Mouse (Mus musculus) CH12.LX (cell line): Measurements from ENCODE around the gene Msi2. TPM values are rescaled to one million over a fixed set of nuclear protein-coding genes. Genes with fewer than 3 reads are reported as not detected.

ENCODE experiments used
- DNase-seq: peaks from one replicate; pipeline ENCODE4 v3.0.0-alpha.2; 2013; ENCODE audit errors: extremely low read depth
- H3K27ac ChIP-seq: 2 replicates; pipeline ENCODE4 v1.5.1; 2012; ENCODE audit warnings: low read depth, mild to moderate bottlenecking, control low read depth, moderate library complexity; ENCODE audit not compliant: insufficient read depth
- H3K27me3 ChIP-seq: replicated peaks from 2 replicates; pipeline ENCODE3; 2012; ENCODE audit warnings: inconsistent platforms
- H3K36me3 ChIP-seq, 2 experiments: replicated peaks in 1 of 2; 2 replicates each; pipeline versions ENCODE3 to v1.6.1; 2012; ENCODE audit warnings: inconsistent platforms in 1 of 2, low read length in 1 of 2, mild to moderate bottlenecking in 1 of 2, mixed read lengths in 1 of 2, moderate library complexity in 1 of 2; ENCODE audit not compliant: control insufficient read depth in 1 of 2, insufficient read depth in 1 of 2
- H3K4me1 ChIP-seq, 2 experiments: 2 replicates each; pipeline ENCODE4 v1.6.1; 2012; ENCODE audit warnings: inconsistent platforms in 1 of 2, moderate library complexity in 1 of 2; ENCODE audit not compliant: insufficient read depth in 2 of 2, control insufficient read depth in 1 of 2
- H3K4me2 ChIP-seq: 2 replicates; pipeline ENCODE4 v1.6.1; 2012; ENCODE audit warnings: low read depth, mild to moderate bottlenecking, control low read depth; ENCODE audit not compliant: poor library complexity, insufficient read depth, severe bottlenecking
- H3K4me3 ChIP-seq, 3 experiments: fragments of 150-350 bp in 1 of 3; sonication (generic) in 1 of 3; replicated peaks in 1 of 3; 2 replicates each; pipeline versions ENCODE3 to v1.5.1; 2011 to 2012; ENCODE audit warnings: low read depth in 2 of 3, low read length in 2 of 3, mild to moderate bottlenecking in 2 of 3, moderate library complexity in 2 of 3, control low read depth in 1 of 3, improper control_type of control experiment in 1 of 3, inconsistent platforms in 1 of 3, mixed read lengths in 1 of 3; ENCODE audit not compliant: poor library complexity in 1 of 3
- H3K79me2 ChIP-seq: replicated peaks from 2 replicates; pipeline ENCODE4 v1.6.1; 2012; ENCODE audit warnings: mild to moderate bottlenecking, moderate library complexity; ENCODE audit not compliant: control insufficient read depth, poor library complexity, insufficient read depth, severe bottlenecking; ENCODE audit errors: extremely low read depth
- H3K9ac ChIP-seq: 2 replicates; pipeline ENCODE4 v1.6.1; 2012; ENCODE audit warnings: low read depth, mild to moderate bottlenecking, control low read depth, moderate library complexity; ENCODE audit not compliant: insufficient read depth
- H3K9me3 ChIP-seq: replicated peaks from 2 replicates; pipeline ENCODE3; 2012; ENCODE audit warnings: low read length, inconsistent platforms, mixed read lengths
- CHD2 ChIP-seq: IDR thresholded peaks from 2 replicates; pipeline ENCODE4 v1.6.1; 2011; ENCODE audit warnings: low read length, improper control_type of control experiment
- E2F4 ChIP-seq: IDR thresholded peaks from 2 replicates; pipeline ENCODE4 v1.6.1; 2011; ENCODE audit warnings: low read depth, low read length, improper control_type of control experiment; ENCODE audit not compliant: insufficient replicate concordance
- ELF1 ChIP-seq: IDR thresholded peaks from 2 replicates; pipeline ENCODE4 v1.6.1; 2014; ENCODE audit warnings: low read depth, mild to moderate bottlenecking, inconsistent platforms, low read length, improper control_type of control experiment
- ETS1 ChIP-seq: conservative IDR thresholded peaks from 2 replicates; pipeline ENCODE4 v1.6.1; 2012; ENCODE audit warnings: low read depth, mild to moderate bottlenecking, inconsistent platforms, low read length, improper control_type of control experiment, moderate library complexity
- GABPA ChIP-seq: IDR thresholded peaks from 2 replicates; pipeline ENCODE4 v1.6.1; 2012; ENCODE audit warnings: low read depth, low read length, improper control_type of control experiment, inconsistent platforms; ENCODE audit not compliant: insufficient replicate concordance
- HCFC1 ChIP-seq: IDR thresholded peaks from 2 replicates; pipeline ENCODE4 v1.6.1; 2012; ENCODE audit warnings: low read depth, mild to moderate bottlenecking, inconsistent platforms, low read length, improper control_type of control experiment
- JUND ChIP-seq: conservative IDR thresholded peaks from 2 replicates; pipeline ENCODE4 v1.6.1; 2011; ENCODE audit warnings: low read depth, low read length, improper control_type of control experiment
- MAX ChIP-seq: IDR thresholded peaks from 2 replicates; pipeline ENCODE4 v1.6.1; 2011; ENCODE audit warnings: low read length, improper control_type of control experiment
- MEF2A ChIP-seq: IDR thresholded peaks from 2 replicates; pipeline ENCODE4 v1.6.1; 2014; ENCODE audit warnings: low read depth, mild to moderate bottlenecking, inconsistent platforms, low read length, improper control_type of control experiment, borderline replicate concordance
- MXI1 ChIP-seq: IDR thresholded peaks from 2 replicates; pipeline ENCODE4 v1.6.1; 2011; ENCODE audit warnings: mild to moderate bottlenecking, low read depth, low read length, improper control_type of control experiment
- MYC ChIP-seq: IDR thresholded peaks from 2 replicates; pipeline ENCODE4 v1.6.1; 2011; ENCODE audit warnings: low read depth, mild to moderate bottlenecking, improper control_type of control experiment, low read length
- NELFE ChIP-seq: IDR thresholded peaks from 2 replicates; pipeline ENCODE4 v1.6.1; 2011; ENCODE audit warnings: low read depth, low read length, improper control_type of control experiment
- NRF1 ChIP-seq: IDR thresholded peaks from 2 replicates; pipeline ENCODE4 v1.6.1; 2014; ENCODE audit warnings: low read depth, mild to moderate bottlenecking, inconsistent platforms, low read length, improper control_type of control experiment, moderate library complexity
- PAX5 ChIP-seq: IDR thresholded peaks from 2 replicates; pipeline ENCODE4 v1.6.1; 2012; ENCODE audit warnings: low read length, inconsistent platforms, mixed read lengths
- POLR2A ChIP-seq: IDR thresholded peaks from 2 replicates; pipeline ENCODE4 v1.6.1; 2011; ENCODE audit warnings: low read depth, mild to moderate bottlenecking, improper control_type of control experiment, low read length
- SMC3 ChIP-seq: IDR thresholded peaks from 2 replicates; pipeline ENCODE4 v1.6.1; 2011; ENCODE audit warnings: low read depth, low read length, improper control_type of control experiment
- TBP ChIP-seq: conservative IDR thresholded peaks from 2 replicates; pipeline ENCODE4 v1.6.1; 2011; ENCODE audit warnings: low read depth, low read length, improper control_type of control experiment
- TCF12 ChIP-seq: IDR thresholded peaks from 2 replicates; pipeline ENCODE4 v1.6.1; 2014; ENCODE audit warnings: low read depth, mild to moderate bottlenecking, inconsistent platforms, low read length, improper control_type of control experiment
- USF1 ChIP-seq: IDR thresholded peaks from 2 replicates; pipeline ENCODE4 v1.6.1; 2014; ENCODE audit warnings: low read depth, mild to moderate bottlenecking, inconsistent platforms, low read length, improper control_type of control experiment
- USF2 ChIP-seq: conservative IDR thresholded peaks from 2 replicates; pipeline ENCODE4 v1.6.1; 2011; ENCODE audit warnings: low read depth, low read length, improper control_type of control experiment
- ZMIZ1 ChIP-seq: IDR thresholded peaks from 2 replicates; pipeline ENCODE4 v1.6.1; 2012; ENCODE audit warnings: low read depth, mild to moderate bottlenecking, inconsistent platforms, low read length, improper control_type of control experiment
- ZNF384 ChIP-seq: IDR thresholded peaks from 2 replicates; pipeline ENCODE4 v1.6.1; 2012; ENCODE audit warnings: low read depth, low read length, improper control_type of control experiment, inconsistent platforms
- dilution Hi-C: fragments of 300-500 bp; cut with MboI; formaldehyde crosslinking; loops from 2 replicates; pipeline ENCODE4 v1.14.3; 2020; ENCODE audit warnings: low sequenced_read_pairs; ENCODE audit not compliant: extremely low pct_unique_long_range_greater_than_20kb, extremely low pct_ligation_motif_present
- in situ Hi-C: fragments of 300-500 bp; cut with MboI; formaldehyde crosslinking; loops from 3 replicates; pipeline ENCODE4 v1.14.3; 2019; ENCODE audit warnings: low sequenced_read_pairs, low pct_ligation_motif_present, low pct_unique_long_range_greater_than_20kb, mixed read lengths
- polyA plus RNA-seq: library from polyadenylated mRNA; unstranded; fragments of >175 nt; gene quantifications from 2 replicates; pipeline ENCODE4 v1.2.1, GENCODE M21; 2012; ENCODE audit warnings: low read depth; ENCODE audit not compliant: insufficient read length
- total RNA-seq, 2 experiments: library from RNA; depleted of rRNA; stranded (reverse); fragments of 300-350 nt in 1 of 2; fragments of >200 nt in 1 of 2; gene quantifications; 2 replicates each; pipeline ENCODE4 v1.2.3; 2012 to 2014

The Msi2 gene
- total and polyA plus RNA-seq, 3 experiments, result 40.3 to 73.1 (median 52.6) TPM

- H3K27me3 ChIP-seq, result no peaks in the 10 kb centered on the region
Measured at GRCm38 (mm10) chr11:88330799-88331198, 387.5 kb downstream of the Msi2 start.

GRCm38 (mm10) chr11:88328813-88329595, 389.3 kb downstream of the Msi2 start:
- H3K27me3 ChIP-seq, result no peaks in the 10 kb centered on the region
- H3K4me2 ChIP-seq, result no peak overlapping the region
- TF ChIP-seq TCF12 (no peak), MEF2A (no peak), E2F4 (no peak), CHD2 (no peak), MYC (no peak), NELFE (no peak), TBP (no peak)
- dilution Hi-C loops (no loop called here), in situ Hi-C loops (no loop called here)
- H3K27ac ChIP-seq, result no peak overlapping the region
- peaks cover 0 to 3% of the 10 kb centered on the region in 2 experiments; a peak in 2 of 4 replicates for H3K4me1 ChIP-seq
- no peak overlapping the region for H3K9ac ChIP-seq
- DNase-seq, result no peak
- H3K36me3 ChIP-seq, result no peaks in the 10 kb centered on the region
- H3K4me3 ChIP-seq, result no peak overlapping the region
- H3K79me2 ChIP-seq, result no peaks in the 10 kb centered on the region
- H3K9me3 ChIP-seq, result no peaks in the 10 kb centered on the region

More at GRCm38 (mm10) chr11:88330799-88331198, 387.5 kb downstream of the Msi2 start:
- H3K4me3 ChIP-seq, result no peak overlapping the region
- no peak overlapping the region for H3K9ac ChIP-seq
- peaks cover 0 to 5% of the 10 kb centered on the region in 2 experiments for H3K36me3 ChIP-seq
- no peaks in the 10 kb centered on the region for H3K79me2 ChIP-seq
- H3K4me2 ChIP-seq, result no peak overlapping the region
- no peak overlapping the region for H3K27ac ChIP-seq
- dilution Hi-C loops, result no loop called here
- peaks cover 0 to 3% of the 10 kb centered on the region in 2 experiments; a peak in 2 of 4 replicates for H3K4me1 ChIP-seq
- in situ Hi-C loops, result no loop called here
- DNase-seq, result no peak
- H3K9me3 ChIP-seq, result no peaks in the 10 kb centered on the region
- TF ChIP-seq ELF1 (no peak), CHD2 (no peak)

GRCm38 (mm10) chr11:88327016-88327415, 391.3 kb downstream of the Msi2 start:
- dilution Hi-C loops, result no loop called here
- no peak overlapping the region for H3K4me3 ChIP-seq
- H3K27me3 ChIP-seq, result no peaks in the 10 kb centered on the region
- no peaks in the 10 kb centered on the region for H3K9me3 ChIP-seq
- TF ChIP-seq SMC3 (no peak), ETS1 (no peak), NRF1 (no peak), HCFC1 (no peak), MXI1 (no peak), USF1 (no peak), ZMIZ1 (no peak), USF2 (no peak), JUND (no peak), PAX5 (no peak), GABPA (no peak), CHD2 (no peak), MAX (no peak), ZNF384 (no peak), MYC (no peak), POLR2A (no peak)
- TF ChIP-seq, all 38 proteins: peak for 0
- Histone ChIP-seq H3K4me2 (no peak overlapping the region), H3K36me3 (no peaks in the 10 kb centered on the region), H3K4me1 (peaks cover 0 to 3% of the 10 kb centered on the region in 2 experiments; a peak in 2 of 4 replicates), H3K9ac (no peak overlapping the region), H3K27ac (no peak overlapping the region), H3K79me2 (no peaks in the 10 kb centered on the region)
- in situ Hi-C loops, result no loop called here
- DNase-seq, result no peak
